Mouse (Mus musculus) heart, embryonic 16.5 days (tissue): Measurements from ENCODE around the gene Pdpn. TPM values are rescaled to one million over a fixed set of nuclear protein-coding genes. Genes with fewer than 3 reads are reported as not detected.

Experiments
- ATAC-seq: fragments of 200-750 bp; cut with Nextera tagmentation; replicated peaks from 2 replicates; pipeline ENCODE4 v1.8.0; 2017; ENCODE audit warnings: moderate number of reproducible peaks; ENCODE audit not compliant: insufficient read depth, low FRiP score; ENCODE audit errors: extremely low read depth
- H3K27ac ChIP-seq: fragments of 300-500 bp; sonication (generic); 2 replicates; pipeline ENCODE4 v1.5.1; 2014; ENCODE audit warnings: mild to moderate bottlenecking, low read length, control low read depth, moderate library complexity
- H3K27me3 ChIP-seq: fragments of 300-500 bp; sonication (generic); 2 replicates; pipeline ENCODE4 v1.6.1; 2014; ENCODE audit warnings: low read length, mixed read lengths; ENCODE audit not compliant: control insufficient read depth, insufficient read depth
- H3K36me3 ChIP-seq: fragments of 300-500 bp; sonication (generic); 2 replicates; pipeline ENCODE4 v1.6.1; 2014; ENCODE audit not compliant: control insufficient read depth, insufficient read depth
- H3K4me1 ChIP-seq: fragments of 300-500 bp; sonication (generic); 2 replicates; pipeline ENCODE4 v1.6.1; 2014; ENCODE audit warnings: low read length, mixed read lengths; ENCODE audit not compliant: control insufficient read depth, insufficient read depth
- H3K4me2 ChIP-seq: fragments of 300-500 bp; sonication (generic); 2 replicates; pipeline ENCODE4 v1.6.1; 2014; ENCODE audit warnings: low read depth, mild to moderate bottlenecking, control low read depth, low read length
- H3K4me3 ChIP-seq: fragments of 300-500 bp; sonication (generic); 2 replicates; pipeline ENCODE4 v1.5.1; 2014; ENCODE audit warnings: mild to moderate bottlenecking, control low read depth, low read length
- H3K9ac ChIP-seq: fragments of 300-500 bp; sonication (generic); 2 replicates; pipeline ENCODE4 v1.6.1; 2014; ENCODE audit warnings: low read length, control low read depth
- H3K9me3 ChIP-seq: fragments of 300-500 bp; sonication (generic); replicated peaks from 2 replicates; pipeline ENCODE4 v1.6.1; 2016; ENCODE audit warnings: low read length; ENCODE audit not compliant: control insufficient read depth
- WGBS: fragments of 180-500 bp; shearing (Covaris S2); extraction: QIAGEN DNeasy Blood & Tissue Kit; methylation state at CpG from one replicate; pipeline ENCODE4 v1.1.7; 2014; 5-methylcytosine and 5-hydroxymethylcytosine counted together
- polyA plus RNA-seq: library from polyadenylated mRNA; unstranded; fragments of >200 nt; fragmentation: Nextera tagmentation; extraction: Ambion mirVana; gene quantifications from 2 replicates; pipeline ENCODE4 v1.2.1, GENCODE M21; 2015

Pdpn gene
- polyA plus RNA-seq, 1 experiment from 2014 or later = 24.1 TPM

- no peak overlapping the region for H3K27ac ChIP-seq
- no peaks in the 10 kb centered on the region for H3K4me1 ChIP-seq
- 19% methylated on average over 9 of the region's 9 CpGs for WGBS
- H3K4me2 ChIP-seq = no peak overlapping the region
- H3K4me3 ChIP-seq = no peak overlapping the region
- no peaks in the 10 kb centered on the region for H3K9me3 ChIP-seq
- no peaks in the 10 kb centered on the region for H3K36me3 ChIP-seq
- no peak overlapping the region for H3K9ac ChIP-seq
- no peaks in the 10 kb centered on the region; the same call in 1 of the 2 replicates for H3K27me3 ChIP-seq
- no peak for ATAC-seq
Observed at GRCm38 (mm10) chr4:143330566-143330965, 31.2 kb upstream of the Pdpn start.

- Histone ChIP-seq H3K27ac (no peak overlapping the region), H3K4me2 (peak overlapping the region; percentile 73), H3K27me3 (no peaks in the 10 kb centered on the region; the same call in 1 of the 2 replicates), H3K9ac (peak overlapping the region; percentile 56), H3K4me3 (peak overlapping the region; percentile 48), H3K9me3 (no peaks in the 10 kb centered on the region), H3K4me1 (no peaks in the 10 kb centered on the region), H3K36me3 (no peaks in the 10 kb centered on the region)
- ATAC-seq = no peak
- WGBS = 2% methylated on average over 10 of the region's 10 CpGs
Observed at GRCm38 (mm10) chr4:143325625-143325941, 26.2 kb upstream of the Pdpn start.

- Histone ChIP-seq H3K4me3 (peak overlapping the region; percentile 48), H3K9me3 (no peaks in the 10 kb centered on the region), H3K9ac (peak overlapping the region; percentile 56), H3K36me3 (no peaks in the 10 kb centered on the region), H3K4me2 (peak overlapping the region; percentile 73), H3K27ac (no peak overlapping the region), H3K27me3 (no peaks in the 10 kb centered on the region; the same call in 1 of the 2 replicates), H3K4me1 (no peaks in the 10 kb centered on the region)
- ATAC-seq = no peak
- WGBS = 15% methylated on average over 15 of the region's 15 CpGs
Observed at GRCm38 (mm10) chr4:143324925-143325624, 25.7 kb upstream of the Pdpn start.

- H3K4me2 ChIP-seq = no peak overlapping the region; the same call in 1 of the 2 replicates
- H3K36me3 ChIP-seq = no peaks in the 10 kb centered on the region
- no peak for ATAC-seq
- no peaks in the 10 kb centered on the region; the same call in 1 of the 2 replicates for H3K27me3 ChIP-seq
- H3K9me3 ChIP-seq = no peaks in the 10 kb centered on the region
- 26% methylated on average over 9 of the region's 11 CpGs for WGBS
- no peak overlapping the region for H3K9ac ChIP-seq
- no peak overlapping the region for H3K27ac ChIP-seq
- no peaks in the 10 kb centered on the region for H3K4me1 ChIP-seq
- H3K4me3 ChIP-seq = no peak overlapping the region
Observed at GRCm38 (mm10) chr4:143324176-143324924, 25.0 kb upstream of the Pdpn start.

- Histone ChIP-seq H3K4me1 (no peaks in the 10 kb centered on the region), H3K27me3 (no peaks in the 10 kb centered on the region), H3K4me2 (no peak overlapping the region), H3K36me3 (no peaks in the 10 kb centered on the region), H3K9ac (no peak overlapping the region), H3K9me3 (no peaks in the 10 kb centered on the region), H3K4me3 (no peak overlapping the region), H3K27ac (no peak overlapping the region)
- ATAC-seq = no peak
- WGBS = 74% methylated on average over 6 of the region's 6 CpGs
Observed at GRCm38 (mm10) chr4:143313299-143313698, 13.9 kb upstream of the Pdpn start.

- no peaks in the 10 kb centered on the region for H3K27me3 ChIP-seq
- H3K9ac ChIP-seq = no peak overlapping the region
- H3K4me1 ChIP-seq = no peaks in the 10 kb centered on the region
- no peak overlapping the region for H3K4me2 ChIP-seq
- H3K36me3 ChIP-seq = no peaks in the 10 kb centered on the region
- 49% methylated on average over 2 of the region's 2 CpGs for WGBS
- no peaks in the 10 kb centered on the region for H3K9me3 ChIP-seq
- ATAC-seq = no peak
- no peak overlapping the region for H3K27ac ChIP-seq
- H3K4me3 ChIP-seq = no peak overlapping the region
Observed at GRCm38 (mm10) chr4:143311341-143311740, 12.0 kb upstream of the Pdpn start.

GRCm38 (mm10) chr4:143305987-143306772 lies 6.8 kb upstream of the Pdpn start:
- no peaks in the 10 kb centered on the region for H3K9me3 ChIP-seq
- no peak for ATAC-seq

GRCm38 (mm10) chr4:143305031-143305430 lies 5.7 kb upstream of the Pdpn start:
- H3K36me3 ChIP-seq = no peaks in the 10 kb centered on the region
- peaks cover 5% of the 10 kb centered on the region; the same call in 1 of the 2 replicates for H3K27me3 ChIP-seq
- 87% methylated on average over 4 of the region's 4 CpGs for WGBS
- H3K4me1 ChIP-seq = peaks cover under 1% of the 10 kb centered on the region
- no peak overlapping the region for H3K4me2 ChIP-seq
- no peak for ATAC-seq
- H3K4me3 ChIP-seq = no peak overlapping the region
- H3K9ac ChIP-seq = no peak overlapping the region
- no peaks in the 10 kb centered on the region for H3K9me3 ChIP-seq
- no peak overlapping the region for H3K27ac ChIP-seq

More at GRCm38 (mm10) chr4:143305987-143306772, 6.8 kb upstream of the Pdpn start:
- Histone ChIP-seq H3K4me2 (no peak overlapping the region), H3K27ac (no peak overlapping the region), H3K4me3 (no peak overlapping the region), H3K36me3 (no peaks in the 10 kb centered on the region), H3K4me1 (no peaks in the 10 kb centered on the region), H3K27me3 (0 out of 2 replicates have a peak, but pooled peaks cover 2% of the 10 kb centered on the region), H3K9ac (no peak overlapping the region)
- WGBS = 48% methylated on average over 5 of the region's 5 CpGs
